Mouse (Mus musculus) liver, embryonic 12.5 days (tissue): ENCODE measurements around the gene Pde4d. TPM values are rescaled to one million over a fixed set of nuclear protein-coding genes. Genes with fewer than 3 reads are reported as not detected.

ENCODE experiments used
- ATAC-seq: fragments of 200-750 bp; cut with Nextera tagmentation; 2 replicates; pipeline ENCODE4 v1.8.0; 2017; ENCODE audit warnings: moderate number of reproducible peaks, mild to moderate bottlenecking, moderate library complexity
- H3K27ac ChIP-seq: fragments of 300-500 bp; sonication (generic); 2 replicates; pipeline ENCODE4 v1.5.1; 2016; ENCODE audit warnings: mild to moderate bottlenecking
- H3K27me3 ChIP-seq: fragments of 300-500 bp; sonication (generic); replicated peaks from 2 replicates; pipeline ENCODE4 v1.6.1; 2016; ENCODE audit warnings: mild to moderate bottlenecking, moderate library complexity
- H3K36me3 ChIP-seq: fragments of 300-500 bp; sonication (generic); 2 replicates; pipeline ENCODE4 v1.6.1; 2016; ENCODE audit warnings: mild to moderate bottlenecking, moderate library complexity
- H3K4me1 ChIP-seq: fragments of 300-500 bp; sonication (generic); 2 replicates; pipeline ENCODE4 v1.6.1; 2016
- H3K4me2 ChIP-seq: fragments of 300-500 bp; sonication (generic); 2 replicates; pipeline ENCODE4 v1.6.1; 2016; ENCODE audit warnings: mild to moderate bottlenecking, moderate library complexity
- H3K4me3 ChIP-seq: fragments of 300-500 bp; sonication (generic); 2 replicates; pipeline ENCODE4 v1.5.1; 2016; ENCODE audit warnings: mild to moderate bottlenecking, moderate library complexity
- H3K9ac ChIP-seq: fragments of 300-500 bp; sonication (generic); 2 replicates; pipeline ENCODE4 v1.6.1; 2016; ENCODE audit warnings: mild to moderate bottlenecking, moderate library complexity
- H3K9me3 ChIP-seq: fragments of 300-500 bp; sonication (generic); replicated peaks from 2 replicates; pipeline ENCODE4 v1.6.1; 2016; ENCODE audit warnings: mild to moderate bottlenecking, moderate library complexity
- WGBS: fragments of 180-500 bp; shearing (Covaris S2); methylation state at CpG from one replicate; pipeline ENCODE4 v1.1.7; 2016; ENCODE audit not compliant: insufficient replicate concordance; 5-methylcytosine and 5-hydroxymethylcytosine counted together
- polyA plus RNA-seq: library from polyadenylated mRNA; unstranded; fragments of >200 nt; fragmentation: Nextera tagmentation; extraction: Ambion mirVana; gene quantifications from 2 replicates; pipeline ENCODE4 v1.2.1, GENCODE M21; 2016

Gene Pde4d
- polyA plus RNA-seq, 1 experiment from 2014 or later = 19.4 TPM

- Histone ChIP-seq H3K27ac (no peak overlapping the region), H3K27me3 (no peaks in the 10 kb centered on the region), H3K4me2 (no peak overlapping the region), H3K4me1 (no peaks in the 10 kb centered on the region), H3K9me3 (no peaks in the 10 kb centered on the region), H3K9ac (no peak overlapping the region), H3K4me3 (no peak overlapping the region), H3K36me3 (no peaks in the 10 kb centered on the region)
- ATAC-seq = no peak
- 68% methylated on average over 8 of the region's 8 CpGs for WGBS
These were observed 769.4 kb downstream of the Pde4d start for GRCm38 (mm10) chr13:109219019-109219725.

GRCm38 (mm10) chr13:109228967-109229617 is 779.3 kb downstream of the Pde4d start:
- Histone ChIP-seq H3K4me3 (peak overlapping the region; percentile 17; the same call in 1 of the 2 replicates), H3K9me3 (no peaks in the 10 kb centered on the region), H3K4me1 (peaks cover 30% of the 10 kb centered on the region), H3K9ac (no peak overlapping the region), H3K27ac (no peak overlapping the region), H3K4me2 (peak overlapping the region; percentile 50), H3K36me3 (no peaks in the 10 kb centered on the region), H3K27me3 (no peaks in the 10 kb centered on the region)
- ATAC-seq = no peak
- WGBS = 15% methylated on average over 8 of the region's 8 CpGs

- Histone ChIP-seq H3K27ac (0 out of 2 replicates have a peak overlapping the region, but pooled peaks have one; percentile 10), H3K4me1 (peaks cover 35% of the 10 kb centered on the region)
- 25% methylated on average over 17 of the region's 17 CpGs for WGBS
These were observed 780.0 kb downstream of the Pde4d start for GRCm38 (mm10) chr13:109229618-109230334.

GRCm38 (mm10) chr13:109230335-109230987 is 780.7 kb downstream of the Pde4d start:
- Histone ChIP-seq H3K9me3 (no peaks in the 10 kb centered on the region), H3K27ac (0 out of 2 replicates have a peak overlapping the region, but pooled peaks have one; percentile 10), H3K9ac (no peak overlapping the region), H3K4me2 (peak overlapping the region; percentile 50), H3K4me3 (0 out of 2 replicates have a peak overlapping the region, but pooled peaks have one; percentile 17), H3K36me3 (no peaks in the 10 kb centered on the region), H3K27me3 (no peaks in the 10 kb centered on the region), H3K4me1 (peaks cover 35% of the 10 kb centered on the region)
- WGBS = 24% methylated on average over 13 of the region's 13 CpGs
- 0 out of 2 replicates have a peak, but pooled peaks have one; percentile 40 for ATAC-seq

More at GRCm38 (mm10) chr13:109229618-109230334, 780.0 kb downstream of the Pde4d start:
- ATAC-seq = no peak
- Histone ChIP-seq H3K4me2 (peak overlapping the region; percentile 50), H3K9me3 (no peaks in the 10 kb centered on the region), H3K9ac (no peak overlapping the region), H3K36me3 (no peaks in the 10 kb centered on the region), H3K4me3 (peak overlapping the region; percentile 17; the same call in 1 of the 2 replicates), H3K27me3 (no peaks in the 10 kb centered on the region)

GRCm38 (mm10) chr13:109231848-109232460 is 782.2 kb downstream of the Pde4d start:
- Histone ChIP-seq H3K4me3 (no peak overlapping the region; the same call in 1 of the 2 replicates), H3K4me2 (peak overlapping the region; percentile 47), H3K9me3 (no peaks in the 10 kb centered on the region), H3K36me3 (no peaks in the 10 kb centered on the region), H3K4me1 (peaks cover 39% of the 10 kb centered on the region), H3K27ac (peak overlapping the region; percentile 18; the same call in 1 of the 2 replicates), H3K9ac (no peak overlapping the region), H3K27me3 (no peaks in the 10 kb centered on the region)
- peak; percentile 11; the same call in 1 of the 2 replicates for ATAC-seq
- 25% methylated on average over 18 of the region's 18 CpGs for WGBS

- Histone ChIP-seq H3K9ac (no peak overlapping the region), H3K27me3 (no peaks in the 10 kb centered on the region), H3K4me3 (no peak overlapping the region), H3K36me3 (no peaks in the 10 kb centered on the region), H3K27ac (no peak overlapping the region), H3K4me1 (peaks cover 39% of the 10 kb centered on the region), H3K4me2 (peak overlapping the region; percentile 47; the same call in 1 of the 2 replicates), H3K9me3 (no peaks in the 10 kb centered on the region)
- WGBS = 44% methylated on average over 5 of the region's 5 CpGs
- ATAC-seq = no peak
These were observed 782.8 kb downstream of the Pde4d start for GRCm38 (mm10) chr13:109232531-109232930.

- Histone ChIP-seq H3K27ac (no peak overlapping the region), H3K4me2 (no peak overlapping the region), H3K36me3 (no peaks in the 10 kb centered on the region), H3K27me3 (no peaks in the 10 kb centered on the region), H3K9me3 (no peaks in the 10 kb centered on the region), H3K4me1 (peaks cover 39% of the 10 kb centered on the region), H3K9ac (no peak overlapping the region), H3K4me3 (no peak overlapping the region)
- WGBS = 32% methylated on average over 5 of the region's 5 CpGs
- ATAC-seq = no peak
These were observed 784.3 kb downstream of the Pde4d start for GRCm38 (mm10) chr13:109233911-109234613.

GRCm38 (mm10) chr13:109236047-109236446 is 786.3 kb downstream of the Pde4d start:
- ATAC-seq = no peak
- Histone ChIP-seq H3K27me3 (no peaks in the 10 kb centered on the region), H3K27ac (no peak overlapping the region), H3K4me1 (peaks cover 23% of the 10 kb centered on the region), H3K4me3 (no peak overlapping the region), H3K9ac (no peak overlapping the region), H3K9me3 (no peaks in the 10 kb centered on the region), H3K4me2 (no peak overlapping the region), H3K36me3 (no peaks in the 10 kb centered on the region)
- WGBS = 65% methylated on average over 4 of the region's 4 CpGs

GRCm38 (mm10) chr13:109238670-109239069 is 788.9 kb downstream of the Pde4d start:
- Histone ChIP-seq H3K4me3 (no peak overlapping the region), H3K9ac (no peak overlapping the region), H3K9me3 (no peaks in the 10 kb centered on the region), H3K27ac (no peak overlapping the region), H3K4me2 (no peak overlapping the region), H3K4me1 (peaks cover 11% of the 10 kb centered on the region; the same call in 1 of the 2 replicates), H3K36me3 (no peaks in the 10 kb centered on the region), H3K27me3 (no peaks in the 10 kb centered on the region)
- ATAC-seq = no peak
- WGBS = 23% methylated on average over 4 of the region's 4 CpGs

- H3K9me3 ChIP-seq = no peaks in the 10 kb centered on the region
- peak; percentile 68 for ATAC-seq
- no peak overlapping the region for H3K4me3 ChIP-seq
- no peak overlapping the region for H3K9ac ChIP-seq
- no peak overlapping the region for H3K27ac ChIP-seq
- WGBS = 25% methylated on average over 11 of the region's 11 CpGs
- peaks cover 7% of the 10 kb centered on the region; the same call in 1 of the 2 replicates for H3K4me1 ChIP-seq
- no peaks in the 10 kb centered on the region for H3K36me3 ChIP-seq
- no peaks in the 10 kb centered on the region for H3K27me3 ChIP-seq
- H3K4me2 ChIP-seq = peak overlapping the region; percentile 37
These were observed 789.5 kb downstream of the Pde4d start for GRCm38 (mm10) chr13:109239296-109239695.
